Mouse (Mus musculus) bone marrow macrophage, adult 2 months (primary cell): ENCODE measurements around the gene Wnt10a.

Experiments
- CTCF ChIP-seq: IDR thresholded peaks from 2 replicates; pipeline ENCODE4 v1.5.1; 2012; ENCODE audit warnings: low read depth, mild to moderate bottlenecking, low read length, moderate library complexity
- POLR2A ChIP-seq: IDR thresholded peaks from 2 replicates; pipeline ENCODE4 v1.6.1; 2012; ENCODE audit warnings: mild to moderate bottlenecking, low read depth, low read length, borderline replicate concordance

GRCm38 (mm10) chr1:74809007-74809406, 17.7 kb downstream of the Wnt10a start:
- TF ChIP-seq CTCF (0 out of 2 replicates have a peak, but pooled peaks have one; percentile 26), POLR2A (no peak)
